Mouse (Mus musculus): Measurements from ENCODE around the gene Enpp4. TPM values are rescaled to one million over a fixed set of nuclear protein-coding genes. Genes with fewer than 3 reads are reported as not detected.

Gene Enpp4
- total and polyA plus RNA-seq, 3 experiments, result 8.5 to 24.6 (median 21.6) TPM

DNA sequence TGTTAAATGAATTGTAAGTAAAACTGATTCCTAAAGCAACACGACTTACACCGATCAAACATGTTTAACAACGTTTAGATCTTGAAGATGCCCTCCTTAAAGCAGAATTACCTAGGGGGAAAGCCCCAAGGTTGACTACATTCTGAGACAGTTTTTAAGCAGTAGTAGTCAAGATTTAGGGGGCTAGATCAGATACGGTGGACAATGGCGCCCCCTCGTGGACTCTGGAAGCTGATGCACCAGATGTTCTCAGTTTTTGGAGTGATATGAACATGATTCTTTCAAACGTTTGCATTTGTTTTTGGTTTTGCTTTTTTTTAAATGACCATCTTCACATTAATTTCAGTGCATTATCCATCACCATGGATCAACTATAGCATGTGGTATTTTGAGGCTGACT is 24.8 kb upstream of the Enpp4 start:
- DNase-seq, result peak; percentile 59 to 79
- Histone ChIP-seq H3K27ac (no peak overlapping the region), H3K79me2 (replicated peaks; ENCODE audit: control insufficient read depth, insufficient read depth, low read length) (no peaks in the 10 kb centered on the region), H3K4me3 (no peak overlapping the region), H3K4me1 (ENCODE audit: control insufficient read depth, insufficient read depth, low read length) (peaks cover 2% of the 10 kb centered on the region), H3K27me3 (ENCODE audit: control insufficient read depth, insufficient read depth, low read length) (no peaks in the 10 kb centered on the region), H3K9ac (ENCODE audit: low read depth, low read length) (no peak overlapping the region), H3K36me3 (ENCODE audit: control insufficient read depth, insufficient read depth, low read length) (no peaks in the 10 kb centered on the region)
- TF ChIP-seq EP300 (IDR thresholded peaks at IDR 0.05; ENCODE audit: insufficient read depth, low read depth, low read length) (peak; percentile 62; the same call in 1 of the 2 replicates), POLR2A (IDR thresholded peaks at IDR 0.05; ENCODE audit: insufficient read depth, low read depth, low read length) (no peak), CTCF (IDR thresholded peaks at IDR 0.05) (peak; percentile 97)
- 11% methylated on average over 7 of the region's 7 CpGs for WGBS
- intact Hi-C loops (cut with DNase I), result loop anchor here (1.0 to 2.0 kb wide), 3 partner anchors 54 to 612 kb away; no protein-coding TSS in a partner anchor

DNA sequence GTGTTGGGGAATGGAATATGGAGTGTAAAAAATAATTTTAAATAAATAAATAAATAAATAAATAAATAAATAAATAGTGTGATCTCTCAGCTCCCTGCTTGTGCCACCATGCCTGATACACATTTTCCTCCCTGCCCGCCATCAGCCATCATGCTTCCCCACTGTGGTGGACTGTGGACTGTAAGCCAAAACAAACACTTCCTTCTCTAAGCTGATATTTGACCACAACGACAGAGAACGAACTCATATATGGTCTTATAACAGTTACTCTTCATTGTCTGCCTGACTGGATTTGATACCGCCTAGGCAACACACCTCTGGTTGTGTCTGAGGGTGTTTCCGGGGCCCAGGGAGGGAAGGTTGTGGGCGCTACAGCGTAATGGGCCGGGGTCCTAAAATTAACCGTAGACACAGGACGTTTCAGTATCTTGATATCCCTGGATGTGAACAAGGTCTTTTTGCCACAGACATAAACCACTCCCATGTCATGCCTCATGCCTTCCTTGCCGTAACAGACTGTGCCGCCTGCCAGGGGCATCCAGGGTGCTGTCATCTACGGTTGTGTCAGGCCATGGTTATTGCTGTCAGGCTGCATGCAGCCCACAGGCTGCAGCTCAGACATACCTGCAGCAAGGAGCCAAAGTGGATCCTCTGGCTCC is 23.6 kb upstream of the Enpp4 start:
- H3K4me1 ChIP-seq (ENCODE audit: control insufficient read depth, insufficient read depth, low read length), result no peaks in the 10 kb centered on the region; the same call in 1 of the 2 replicates
- no peak overlapping the region for H3K9ac ChIP-seq (ENCODE audit: low read depth, low read length)
- TF ChIP-seq POLR2A (IDR thresholded peaks at IDR 0.05; ENCODE audit: insufficient read depth, low read depth, low read length), result no peak
- no peaks in the 10 kb centered on the region for H3K36me3 ChIP-seq (ENCODE audit: control insufficient read depth, insufficient read depth, low read length)
- DNase-seq, result no peak
- 69% methylated on average over 13 of the region's 13 CpGs for WGBS
- H3K79me2 ChIP-seq (replicated peaks; ENCODE audit: control insufficient read depth, insufficient read depth, low read length), result no peaks in the 10 kb centered on the region
- no peak overlapping the region for H3K4me3 ChIP-seq
- H3K27ac ChIP-seq, result no peak overlapping the region
- H3K27me3 ChIP-seq (ENCODE audit: control insufficient read depth, insufficient read depth, low read length), result no peaks in the 10 kb centered on the region
- intact Hi-C loops (cut with DNase I), result loop anchor here (2.0 kb wide), 1 partner anchor 430 kb away; no protein-coding TSS in a partner anchor

DNA sequence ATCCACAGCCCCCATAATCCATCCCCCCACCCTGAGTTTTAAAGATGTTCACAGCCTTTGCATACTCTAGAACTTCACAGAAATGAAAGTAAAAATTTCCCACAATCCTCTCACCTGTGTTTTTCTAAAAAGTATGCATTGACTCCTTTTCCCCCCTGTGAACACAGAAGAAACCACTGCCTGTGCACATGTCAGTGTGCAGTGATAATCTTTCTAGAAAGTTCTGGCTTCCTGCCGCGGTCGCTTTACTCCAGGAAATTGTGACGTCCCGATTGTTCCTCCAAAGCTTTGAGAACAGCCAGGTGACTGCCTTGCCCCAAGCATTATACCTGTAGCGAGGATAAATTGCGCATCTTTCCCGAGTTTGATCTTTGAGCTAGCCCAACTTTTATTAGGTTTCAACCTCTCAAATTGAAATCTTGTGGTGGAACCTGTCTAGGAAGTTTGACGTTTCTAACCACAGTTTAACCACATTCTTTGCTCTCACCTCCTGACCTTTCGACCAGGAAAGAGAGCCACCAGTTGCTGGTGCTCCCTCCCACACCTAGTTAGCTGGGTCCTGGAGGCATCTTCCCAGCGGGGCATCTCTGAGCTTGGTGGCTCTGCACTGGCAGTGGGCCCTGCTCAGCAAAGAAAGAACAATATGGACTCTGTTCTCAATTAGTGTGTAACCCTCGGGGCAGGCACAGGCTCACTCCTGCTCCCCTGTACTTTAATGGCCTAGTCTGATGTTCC is 15.9 kb upstream of the Enpp4 start:
- Histone ChIP-seq H3K9ac (ENCODE audit: low read depth, low read length) (no peak overlapping the region), H3K4me3 (no peak overlapping the region), H3K27ac (no peak overlapping the region), H3K27me3 (ENCODE audit: control insufficient read depth, insufficient read depth, low read length) (no peaks in the 10 kb centered on the region), H3K36me3 (ENCODE audit: control insufficient read depth, insufficient read depth, low read length) (no peaks in the 10 kb centered on the region), H3K4me1 (ENCODE audit: control insufficient read depth, insufficient read depth, low read length) (no peaks in the 10 kb centered on the region), H3K79me2 (replicated peaks; ENCODE audit: control insufficient read depth, insufficient read depth, low read length) (no peaks in the 10 kb centered on the region)
- TF ChIP-seq CTCF (IDR thresholded peaks at IDR 0.05) (no peak), EP300 (IDR thresholded peaks at IDR 0.05; ENCODE audit: insufficient read depth, low read depth, low read length) (no peak), POLR2A (IDR thresholded peaks at IDR 0.05; ENCODE audit: insufficient read depth, low read depth, low read length) (no peak)
- WGBS, result 62% methylated on average over 12 of the region's 12 CpGs
- DNase-seq, result no peak
- intact Hi-C loops (cut with DNase I), result no loop called here

DNA sequence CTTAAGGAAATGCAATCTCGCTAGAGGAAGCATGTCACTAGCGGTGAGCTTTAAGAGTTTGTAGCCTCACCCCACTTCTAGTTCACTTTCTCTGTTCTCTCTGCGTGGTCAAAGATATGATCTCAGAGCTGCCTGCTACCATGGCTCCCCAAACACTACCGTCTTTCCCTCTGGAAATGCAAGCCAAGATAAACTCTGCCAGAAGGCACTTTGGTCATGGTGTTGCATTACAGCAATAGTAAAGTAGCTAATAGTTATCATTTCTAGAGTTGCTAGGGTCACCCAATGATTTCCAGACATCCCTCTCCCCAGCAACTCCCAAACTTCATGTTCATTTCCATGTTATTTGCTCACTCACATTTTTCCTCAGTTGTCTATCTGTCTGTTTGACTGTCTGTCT is 12.6 kb upstream of the Enpp4 start:
- WGBS, result 63% methylated on average over 4 of the region's 4 CpGs
- no peaks in the 10 kb centered on the region for H3K4me1 ChIP-seq (ENCODE audit: control insufficient read depth, insufficient read depth, low read length)
- H3K27ac ChIP-seq, result no peak overlapping the region
- H3K4me3 ChIP-seq, result no peak overlapping the region
- H3K9ac ChIP-seq (ENCODE audit: low read depth, low read length), result no peak overlapping the region
- no peak for DNase-seq
- H3K79me2 ChIP-seq (replicated peaks; ENCODE audit: control insufficient read depth, insufficient read depth, low read length), result no peaks in the 10 kb centered on the region
- TF ChIP-seq POLR2A (IDR thresholded peaks at IDR 0.05; ENCODE audit: insufficient read depth, low read depth, low read length) (no peak), CTCF (IDR thresholded peaks at IDR 0.05) (no peak), EP300 (IDR thresholded peaks at IDR 0.05; ENCODE audit: insufficient read depth, low read depth, low read length) (no peak)
- intact Hi-C loops (cut with DNase I), result no loop called here
- no peaks in the 10 kb centered on the region for H3K27me3 ChIP-seq (ENCODE audit: control insufficient read depth, insufficient read depth, low read length)
- no peaks in the 10 kb centered on the region for H3K36me3 ChIP-seq (ENCODE audit: control insufficient read depth, insufficient read depth, low read length)

DNA sequence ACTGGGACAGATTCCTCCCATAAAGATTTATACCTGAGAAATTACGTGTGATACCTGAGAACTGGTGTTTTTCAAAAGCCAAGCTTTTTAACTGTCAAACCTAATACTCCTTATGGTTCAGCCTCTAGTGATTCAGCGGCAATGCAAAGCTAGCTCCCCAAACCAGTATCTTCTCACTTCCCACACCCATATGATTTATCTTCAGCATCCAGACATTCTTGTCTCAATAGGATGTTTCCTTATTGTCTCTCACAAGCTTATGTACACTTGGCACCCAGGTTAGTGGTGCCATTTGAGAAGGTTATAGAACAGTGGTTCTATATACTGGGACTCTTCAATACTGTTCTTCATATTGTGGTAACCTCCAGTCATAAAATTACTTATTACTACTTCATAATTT is 12.1 kb upstream of the Enpp4 start:
- Histone ChIP-seq H3K27ac (no peak overlapping the region), H3K27me3 (ENCODE audit: control insufficient read depth, insufficient read depth, low read length) (no peaks in the 10 kb centered on the region), H3K79me2 (replicated peaks; ENCODE audit: control insufficient read depth, insufficient read depth, low read length) (no peaks in the 10 kb centered on the region), H3K36me3 (ENCODE audit: control insufficient read depth, insufficient read depth, low read length) (no peaks in the 10 kb centered on the region), H3K4me1 (ENCODE audit: control insufficient read depth, insufficient read depth, low read length) (no peaks in the 10 kb centered on the region), H3K9ac (ENCODE audit: low read depth, low read length) (no peak overlapping the region), H3K4me3 (no peak overlapping the region)
- TF ChIP-seq POLR2A (IDR thresholded peaks at IDR 0.05; ENCODE audit: insufficient read depth, low read depth, low read length) (no peak), CTCF (IDR thresholded peaks at IDR 0.05) (no peak), EP300 (IDR thresholded peaks at IDR 0.05; ENCODE audit: insufficient read depth, low read depth, low read length) (no peak)
- intact Hi-C loops (cut with DNase I), result no loop called here
- WGBS, result 88% methylated on average over 2 of the region's 2 CpGs
- DNase-seq, result no peak

DNA sequence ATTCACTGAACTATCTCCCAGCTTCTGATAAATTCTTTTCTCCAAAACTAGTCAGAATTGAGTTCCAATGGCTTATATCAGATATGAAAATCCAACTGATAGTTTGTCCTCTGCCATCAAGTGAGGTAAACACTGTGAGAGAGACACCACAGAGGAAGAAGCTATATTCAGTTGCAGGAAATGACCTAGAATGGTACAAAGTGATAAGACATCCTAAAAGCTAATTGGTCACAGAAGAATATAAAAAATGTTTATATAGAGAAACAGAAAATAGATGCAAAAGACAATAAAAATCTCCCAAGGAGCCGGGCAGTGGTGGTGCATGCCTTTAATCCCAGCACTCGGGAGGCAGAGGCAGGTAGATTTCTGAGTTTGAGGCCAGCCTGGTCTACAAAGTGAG is 11.0 kb upstream of the Enpp4 start:
- no peaks in the 10 kb centered on the region for H3K79me2 ChIP-seq (replicated peaks; ENCODE audit: control insufficient read depth, insufficient read depth, low read length)
- no peak overlapping the region for H3K9ac ChIP-seq (ENCODE audit: low read depth, low read length)
- TF ChIP-seq POLR2A (IDR thresholded peaks at IDR 0.05; ENCODE audit: insufficient read depth, low read depth, low read length) (no peak), EP300 (IDR thresholded peaks at IDR 0.05; ENCODE audit: insufficient read depth, low read depth, low read length) (no peak), CTCF (IDR thresholded peaks at IDR 0.05) (no peak)
- H3K36me3 ChIP-seq (ENCODE audit: control insufficient read depth, insufficient read depth, low read length), result no peaks in the 10 kb centered on the region
- no peak for DNase-seq
- H3K27ac ChIP-seq, result no peak overlapping the region
- WGBS, result 72% methylated on average over 2 of the region's 2 CpGs
- H3K27me3 ChIP-seq (ENCODE audit: control insufficient read depth, insufficient read depth, low read length), result no peaks in the 10 kb centered on the region
- H3K4me3 ChIP-seq, result no peak overlapping the region
- no peaks in the 10 kb centered on the region for H3K4me1 ChIP-seq (ENCODE audit: control insufficient read depth, insufficient read depth, low read length)
- intact Hi-C loops (cut with DNase I), result no loop called here

Data from heart, adult 2 months (tissue).